Mouse (Mus musculus): ENCODE results near the gene Hinfp. TPM values are rescaled to one million over a fixed set of nuclear protein-coding genes. Genes with fewer than 3 reads are reported as not detected.
A peak's percentile ranks its signal among the peaks of the same experiment; 100 is the strongest.

The Hinfp gene
- polyA plus RNA-seq (2015; fragmentation: Nextera tagmentation; extraction: Ambion mirVana): 14.9 and 16.0 TPM in 2 replicates

- Histone ChIP-seq H3K27ac (replicated peaks) (peak within 1 kb of the TSS; percentile 75), H3K4me1 (peaks cover 19% of the 10 kb centered on the region), H3K9me3 (no peaks in the 10 kb centered on the region), H3K4me2 (peak within 1 kb of the TSS; percentile 85), H3K4me3 (peak within 1 kb of the TSS; percentile 89), H3K27me3 (replicated peaks) (no peaks in the 10 kb centered on the region), H3K9ac (peak within 1 kb of the TSS; percentile 94), H3K36me3 (peaks cover 26% of the 10 kb centered on the region)
- WGBS: under 1% methylated on average over 54 of the region's 54 CpGs
- peak; percentile 99 for ATAC-seq (ENCODE audit: extremely low read depth, insufficient number of reproducible peaks, low FRiP score, low TSS enrichment)
Observed at GRCm38 (mm10) chr9:44305466-44306079, at the start of gene Hinfp. TSS of gene Hinfp (minus strand) at chr9:44305671.

GRCm38 (mm10) chr9:44353142-44353541, 47.7 kb upstream of the Hinfp start:
- no peak overlapping the region for H3K9ac ChIP-seq
- no peaks in the 10 kb centered on the region for H3K9me3 ChIP-seq
- H3K27me3 ChIP-seq (replicated peaks): no peaks in the 10 kb centered on the region
- H3K36me3 ChIP-seq: peaks cover 99% of the 10 kb centered on the region
- 86% methylated on average over 6 of the region's 6 CpGs for WGBS
- H3K27ac ChIP-seq (replicated peaks): no peak overlapping the region
- no peak overlapping the region for H3K4me3 ChIP-seq
- H3K4me1 ChIP-seq: no peaks in the 10 kb centered on the region
- H3K4me2 ChIP-seq: no peak overlapping the region
- no peak for ATAC-seq (ENCODE audit: extremely low read depth, insufficient number of reproducible peaks, low FRiP score, low TSS enrichment)

GRCm38 (mm10) chr9:44352337-44352736, 46.9 kb upstream of the Hinfp start:
- no peaks in the 10 kb centered on the region for H3K9me3 ChIP-seq
- H3K4me3 ChIP-seq: no peak overlapping the region
- no peak overlapping the region for H3K4me2 ChIP-seq
- no peak overlapping the region for H3K27ac ChIP-seq (replicated peaks)
- H3K9ac ChIP-seq: no peak overlapping the region
- no peak for ATAC-seq (ENCODE audit: extremely low read depth, insufficient number of reproducible peaks, low FRiP score, low TSS enrichment)
- WGBS: 88% methylated on average over 10 of the region's 10 CpGs
- H3K4me1 ChIP-seq: no peaks in the 10 kb centered on the region
- no peaks in the 10 kb centered on the region for H3K27me3 ChIP-seq (replicated peaks)
- H3K36me3 ChIP-seq: peaks cover 99% of the 10 kb centered on the region

- ATAC-seq (ENCODE audit: extremely low read depth, insufficient number of reproducible peaks, low FRiP score, low TSS enrichment): no peak
- no peak overlapping the region for H3K4me3 ChIP-seq
- no peaks in the 10 kb centered on the region for H3K9me3 ChIP-seq
- peaks cover 100% of the 10 kb centered on the region for H3K36me3 ChIP-seq
- 90% methylated on average over 4 of the region's 4 CpGs for WGBS
- H3K27ac ChIP-seq (replicated peaks): no peak overlapping the region
- H3K4me2 ChIP-seq: no peak overlapping the region
- no peak overlapping the region for H3K9ac ChIP-seq
- H3K27me3 ChIP-seq (replicated peaks): no peaks in the 10 kb centered on the region
- H3K4me1 ChIP-seq: no peaks in the 10 kb centered on the region
Observed at GRCm38 (mm10) chr9:44351396-44351795, 45.9 kb upstream of the Hinfp start.

DNA sequence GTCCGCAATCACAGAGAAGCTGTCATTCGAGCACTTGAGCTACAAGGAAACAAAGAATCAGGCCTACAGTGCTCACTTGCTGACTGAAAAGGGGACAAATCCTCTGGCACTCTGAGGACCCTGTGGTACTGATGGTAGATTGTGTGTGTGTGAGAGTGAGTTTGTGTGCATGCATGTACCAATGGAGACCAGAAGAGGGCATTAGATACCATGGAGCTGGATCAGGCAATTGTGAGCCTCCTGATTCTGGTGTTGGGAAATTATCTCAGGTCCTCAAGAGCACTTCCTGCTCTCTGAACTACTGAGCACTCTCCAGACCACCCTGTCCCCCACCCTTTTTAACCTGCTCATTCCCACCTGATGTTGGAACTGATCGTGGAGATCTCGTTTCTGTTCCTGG, 43.1 kb upstream of the Hinfp start:
- no peak for ATAC-seq (ENCODE audit: extremely low read depth, insufficient number of reproducible peaks, low FRiP score, low TSS enrichment)
- no peak overlapping the region for H3K4me2 ChIP-seq
- H3K27ac ChIP-seq (replicated peaks): no peak overlapping the region
- H3K36me3 ChIP-seq: peaks cover 73% of the 10 kb centered on the region
- H3K4me1 ChIP-seq: peaks cover 7% of the 10 kb centered on the region; the same call in 1 of the 2 replicates
- 91% methylated on average over 4 of the region's 4 CpGs for WGBS
- H3K27me3 ChIP-seq (replicated peaks): no peaks in the 10 kb centered on the region
- H3K4me3 ChIP-seq: no peak overlapping the region
- no peaks in the 10 kb centered on the region for H3K9me3 ChIP-seq
- no peak overlapping the region for H3K9ac ChIP-seq

GRCm38 (mm10) chr9:44347621-44348020, 42.1 kb upstream of the Hinfp start:
- 83% methylated on average over 4 of the region's 4 CpGs for whole genome bisulfite sequencing
- no peaks in the 10 kb centered on the region for H3K9me3 ChIP-seq
- no peak overlapping the region for H3K4me2 ChIP-seq
- no peak overlapping the region for H3K4me3 ChIP-seq
- no peak overlapping the region for H3K27ac ChIP-seq (replicated peaks)
- H3K36me3 ChIP-seq: peaks cover 63% of the 10 kb centered on the region
- no peak overlapping the region for H3K9ac ChIP-seq
- ATAC-seq (ENCODE audit: extremely low read depth, insufficient number of reproducible peaks, low FRiP score, low TSS enrichment): no peak
- no peaks in the 10 kb centered on the region for H3K27me3 ChIP-seq (replicated peaks)
- peaks cover 14% of the 10 kb centered on the region for H3K4me1 ChIP-seq

DNA sequence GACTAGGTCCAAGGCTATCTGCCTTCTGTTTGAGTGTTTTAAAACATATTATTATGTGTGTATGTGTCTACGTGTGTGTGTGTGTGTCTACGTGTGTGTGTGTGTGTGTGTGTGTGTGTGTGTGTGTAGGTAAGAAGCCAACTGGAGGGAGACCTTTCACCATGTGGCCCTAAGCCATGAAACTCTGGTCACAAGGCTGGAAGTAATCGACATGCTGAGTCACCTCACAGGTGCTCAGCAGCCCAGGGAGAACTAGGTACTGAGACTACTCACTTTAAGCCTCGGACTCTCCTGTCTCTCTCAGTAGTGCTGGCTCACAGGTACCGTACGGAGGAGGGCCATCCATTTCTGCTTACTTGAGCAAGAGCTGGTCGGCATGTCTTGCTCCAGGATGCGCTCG, 41.7 kb upstream of the Hinfp start:
- Histone ChIP-seq H3K4me3 (no peak overlapping the region), H3K4me1 (peaks cover 19% of the 10 kb centered on the region), H3K27ac (replicated peaks) (no peak overlapping the region), H3K27me3 (replicated peaks) (no peaks in the 10 kb centered on the region), H3K4me2 (no peak overlapping the region), H3K9ac (no peak overlapping the region), H3K9me3 (no peaks in the 10 kb centered on the region), H3K36me3 (peaks cover 59% of the 10 kb centered on the region)
- WGBS: 92% methylated on average over 9 of the region's 9 CpGs
- ATAC-seq (ENCODE audit: extremely low read depth, insufficient number of reproducible peaks, low FRiP score, low TSS enrichment): no peak

DNA sequence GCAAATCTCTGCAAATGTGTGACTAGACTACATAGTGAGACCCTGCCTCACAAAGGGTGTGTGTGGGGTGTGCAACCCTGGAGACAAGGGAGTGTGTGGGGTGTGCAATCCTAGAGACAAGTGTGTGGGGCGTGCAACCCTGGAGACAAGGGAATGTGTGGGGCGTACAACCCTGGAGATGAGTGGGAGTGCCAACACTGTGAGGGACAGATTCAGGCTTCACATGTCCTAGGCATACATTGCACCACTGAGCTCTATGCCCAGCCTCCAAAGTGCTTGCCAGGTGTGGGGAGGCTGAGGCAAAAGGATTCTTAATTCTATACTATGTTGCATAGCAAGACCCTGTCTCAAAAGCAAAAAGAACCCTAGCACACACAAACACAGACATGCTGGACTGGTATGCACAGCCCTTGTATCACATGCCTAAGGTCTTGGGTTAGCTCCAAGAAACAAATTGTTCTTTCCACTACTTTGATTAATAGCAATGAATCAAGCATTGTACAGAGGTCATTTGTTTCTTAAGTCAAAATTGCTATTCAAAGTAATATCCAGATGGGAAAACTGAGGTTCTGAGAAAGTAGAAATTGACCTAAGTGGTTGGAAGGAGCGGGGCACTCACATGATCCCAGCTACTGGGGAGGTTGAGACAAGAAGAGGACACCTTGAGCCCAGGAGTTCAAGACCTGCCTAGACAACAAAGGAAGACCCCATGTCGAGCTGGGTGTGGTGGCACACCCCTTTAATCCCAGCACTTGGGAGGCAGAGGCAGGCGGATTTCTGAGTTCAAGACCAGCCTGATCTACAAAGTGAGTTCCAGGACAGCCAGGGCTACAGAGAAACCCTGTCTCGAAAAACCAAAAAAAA, 40.3 kb upstream of the Hinfp start:
- 78% methylated on average over 6 of the region's 6 CpGs for WGBS
- Histone ChIP-seq H3K27me3 (replicated peaks) (no peaks in the 10 kb centered on the region), H3K4me1 (peaks cover 26% of the 10 kb centered on the region), H3K27ac (replicated peaks) (no peak overlapping the region), H3K9me3 (no peaks in the 10 kb centered on the region), H3K4me3 (no peak overlapping the region), H3K36me3 (peaks cover 56% of the 10 kb centered on the region), H3K9ac (no peak overlapping the region), H3K4me2 (no peak overlapping the region)
- ATAC-seq (ENCODE audit: extremely low read depth, insufficient number of reproducible peaks, low FRiP score, low TSS enrichment): no peak

- ATAC-seq (ENCODE audit: extremely low read depth, insufficient number of reproducible peaks, low FRiP score, low TSS enrichment): peak; percentile 81
- H3K4me3 ChIP-seq: peak within 1 kb of the TSS; percentile 87
- no peaks in the 10 kb centered on the region for H3K27me3 ChIP-seq (replicated peaks)
- H3K4me1 ChIP-seq: peaks cover 26% of the 10 kb centered on the region
- no peaks in the 10 kb centered on the region for H3K9me3 ChIP-seq
- H3K36me3 ChIP-seq: peaks cover 56% of the 10 kb centered on the region
- H3K4me2 ChIP-seq: peak within 1 kb of the TSS; percentile 81
- under 1% methylated on average over 39 of the region's 39 CpGs for WGBS
- peak within 1 kb of the TSS; percentile 95 for H3K9ac ChIP-seq
- peak within 1 kb of the TSS; percentile 100 for H3K27ac ChIP-seq (replicated peaks)
Observed at GRCm38 (mm10) chr9:44343781-44344421, 38.4 kb upstream of the Hinfp start, which contains the start of gene Hmbs. TSS of gene Hmbs (minus strand) at chr9:44344228.

- H3K4me3 ChIP-seq: peak overlapping the region; percentile 87
- H3K27ac ChIP-seq (replicated peaks): peak overlapping the region; percentile 100
Observed at GRCm38 (mm10) chr9:44343290-44343689, 37.8 kb upstream of the Hinfp start.

GRCm38 (mm10) chr9:44342605-44343004, 37.1 kb upstream of the Hinfp start:
- peaks cover 32% of the 10 kb centered on the region for H3K4me1 ChIP-seq
- ATAC-seq (ENCODE audit: extremely low read depth, insufficient number of reproducible peaks, low FRiP score, low TSS enrichment): no peak
- H3K9me3 ChIP-seq: no peaks in the 10 kb centered on the region
- peak overlapping the region; percentile 81 for H3K4me2 ChIP-seq
- H3K36me3 ChIP-seq: peaks cover 56% of the 10 kb centered on the region
- H3K4me3 ChIP-seq: peak overlapping the region; percentile 87
- 80% methylated on average over 1 of the region's 1 CpGs for WGBS
- H3K9ac ChIP-seq: peak overlapping the region; percentile 95
- H3K27me3 ChIP-seq (replicated peaks): no peaks in the 10 kb centered on the region
- peak overlapping the region; percentile 100 for H3K27ac ChIP-seq (replicated peaks)

More at GRCm38 (mm10) chr9:44343290-44343689, 37.8 kb upstream of the Hinfp start:
- Histone ChIP-seq H3K4me1 (peaks cover 26% of the 10 kb centered on the region), H3K9ac (peak overlapping the region; percentile 95), H3K4me2 (peak overlapping the region; percentile 81), H3K27me3 (replicated peaks) (no peaks in the 10 kb centered on the region), H3K36me3 (peaks cover 56% of the 10 kb centered on the region), H3K9me3 (no peaks in the 10 kb centered on the region)
- 3% methylated on average over 6 of the region's 6 CpGs for WGBS
- peak; percentile 47 for ATAC-seq (ENCODE audit: extremely low read depth, insufficient number of reproducible peaks, low FRiP score, low TSS enrichment)
